Mouse (Mus musculus) midbrain, embryonic 12.5 days (tissue): Measurements from ENCODE around the gene Rcsd1. TPM values are rescaled to one million over a fixed set of nuclear protein-coding genes. Genes with fewer than 3 reads are reported as not detected.
A peak's percentile ranks its signal among the peaks of the same experiment; 100 is the strongest.

ENCODE experiments used
- ATAC-seq: fragments of 200-750 bp; cut with Nextera tagmentation; 2 replicates; pipeline ENCODE4 v1.8.0; 2017; ENCODE audit warnings: low read depth, moderate TSS enrichment, moderate library complexity; ENCODE audit not compliant: low FRiP score
- H3K27ac ChIP-seq: fragments of 300-500 bp; sonication (generic); replicated peaks from 2 replicates; pipeline ENCODE4 v1.5.1; 2016; ENCODE audit warnings: mild to moderate bottlenecking
- H3K27me3 ChIP-seq: fragments of 300-500 bp; sonication (generic); 2 replicates; pipeline ENCODE4 v1.6.1; 2016; ENCODE audit warnings: mild to moderate bottlenecking
- H3K36me3 ChIP-seq: fragments of 300-500 bp; sonication (generic); 2 replicates; pipeline ENCODE4 v1.6.1; 2016
- H3K4me1 ChIP-seq: fragments of 300-500 bp; sonication (generic); 2 replicates; pipeline ENCODE4 v1.6.1; 2016
- H3K4me2 ChIP-seq: fragments of 300-500 bp; sonication (generic); replicated peaks from 2 replicates; pipeline ENCODE4 v1.6.1; 2016; ENCODE audit warnings: mild to moderate bottlenecking, moderate library complexity
- H3K4me3 ChIP-seq: fragments of 300-500 bp; sonication (generic); 2 replicates; pipeline ENCODE4 v1.5.1; 2016; ENCODE audit warnings: mild to moderate bottlenecking
- H3K9ac ChIP-seq: fragments of 300-500 bp; sonication (generic); replicated peaks from 2 replicates; pipeline ENCODE4 v1.6.1; 2016; ENCODE audit warnings: mild to moderate bottlenecking, moderate library complexity
- H3K9me3 ChIP-seq: fragments of 300-500 bp; sonication (generic); 2 replicates; pipeline ENCODE4 v1.6.1; 2016; ENCODE audit warnings: mild to moderate bottlenecking
- WGBS: fragments of 180-500 bp; shearing (Covaris S2); methylation state at CpG from one replicate; pipeline ENCODE4 v1.1.7; 2016; 5-methylcytosine and 5-hydroxymethylcytosine counted together
- polyA plus RNA-seq: library from polyadenylated mRNA; unstranded; fragments of >200 nt; fragmentation: Nextera tagmentation; extraction: Ambion mirVana; gene quantifications from 2 replicates; pipeline ENCODE4 v1.2.1, GENCODE M21; 2016

Gene Rcsd1
- polyA plus RNA-seq, 1 experiment from 2014 or later = 13.2 TPM

DNA sequence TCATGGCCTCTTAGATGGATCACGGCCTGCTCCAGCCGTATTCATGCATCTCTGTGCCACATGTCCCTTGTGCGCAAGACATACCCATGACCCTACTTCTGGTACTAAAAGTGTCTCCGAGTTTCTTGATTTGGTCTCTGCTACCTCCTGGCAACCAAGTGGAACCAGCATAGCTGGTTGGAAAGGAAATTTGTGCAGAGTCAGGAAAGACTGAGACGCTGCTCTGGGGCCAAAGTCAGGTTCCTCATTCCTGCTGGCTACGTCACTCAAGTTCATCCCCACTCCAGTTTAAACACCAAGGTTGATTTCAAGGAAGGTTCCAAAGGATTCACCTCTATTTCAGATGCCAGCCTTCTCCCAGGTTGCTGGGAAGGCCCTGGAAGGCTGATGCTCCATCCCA lies 42.6 kb downstream of the Rcsd1 start:
- Histone ChIP-seq H3K4me2 (no peak overlapping the region), H3K4me3 (no peak overlapping the region), H3K9ac (no peak overlapping the region), H3K9me3 (no peaks in the 10 kb centered on the region), H3K4me1 (peaks cover 17% of the 10 kb centered on the region), H3K36me3 (no peaks in the 10 kb centered on the region), H3K27me3 (0 out of 2 replicates have a peak, but pooled peaks cover 3% of the 10 kb centered on the region), H3K27ac (no peak overlapping the region)
- ATAC-seq = no peak
- WGBS = 89% methylated on average over 6 of the region's 6 CpGs

DNA sequence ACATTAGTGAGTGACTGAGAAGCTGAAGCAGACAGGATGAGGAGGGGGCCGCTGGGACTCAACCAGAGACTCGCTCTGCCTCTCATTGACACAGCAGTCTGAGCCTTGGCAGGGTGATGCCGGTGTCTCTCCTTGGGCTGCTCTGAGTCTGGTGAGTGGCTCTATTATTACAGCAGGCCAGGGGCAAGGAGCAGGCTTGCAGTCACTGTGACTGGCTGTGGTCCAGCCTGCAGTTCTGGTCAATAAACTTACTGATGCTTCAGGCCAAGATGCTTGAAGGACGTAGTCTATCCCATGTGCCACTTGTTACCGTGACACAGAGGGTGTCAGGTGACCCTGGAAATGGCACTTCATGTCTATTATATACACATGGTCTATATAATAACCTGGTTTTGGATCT lies 43.8 kb downstream of the Rcsd1 start:
- 89% methylated on average over 5 of the region's 5 CpGs for WGBS
- Histone ChIP-seq H3K4me1 (peaks cover 17% of the 10 kb centered on the region), H3K9ac (no peak overlapping the region), H3K9me3 (no peaks in the 10 kb centered on the region), H3K36me3 (no peaks in the 10 kb centered on the region), H3K27ac (no peak overlapping the region), H3K4me2 (no peak overlapping the region), H3K4me3 (no peak overlapping the region), H3K27me3 (0 out of 2 replicates have a peak, but pooled peaks cover 10% of the 10 kb centered on the region)
- no peak for ATAC-seq

DNA sequence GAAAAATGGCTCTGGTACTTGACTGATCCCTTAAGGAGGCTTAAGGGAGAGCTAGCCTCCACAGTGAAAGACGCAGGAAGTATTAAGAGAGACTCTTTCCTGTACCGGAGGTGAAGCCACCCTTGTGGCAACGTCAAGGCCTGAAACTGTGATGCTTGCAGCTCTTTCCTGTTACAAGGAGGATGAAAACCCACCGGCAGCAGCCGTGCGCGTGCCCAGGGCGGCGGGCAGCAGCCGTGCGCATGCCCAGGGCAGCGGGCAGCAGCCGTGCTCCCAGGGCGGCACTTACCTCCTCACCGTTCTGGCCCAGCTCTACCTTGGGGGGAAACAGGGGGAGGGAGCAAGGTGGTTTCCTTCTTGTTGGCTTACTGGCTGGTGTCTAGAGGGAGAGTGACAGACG lies 46.3 kb downstream of the Rcsd1 start:
- no peak overlapping the region for H3K9ac ChIP-seq

DNA sequence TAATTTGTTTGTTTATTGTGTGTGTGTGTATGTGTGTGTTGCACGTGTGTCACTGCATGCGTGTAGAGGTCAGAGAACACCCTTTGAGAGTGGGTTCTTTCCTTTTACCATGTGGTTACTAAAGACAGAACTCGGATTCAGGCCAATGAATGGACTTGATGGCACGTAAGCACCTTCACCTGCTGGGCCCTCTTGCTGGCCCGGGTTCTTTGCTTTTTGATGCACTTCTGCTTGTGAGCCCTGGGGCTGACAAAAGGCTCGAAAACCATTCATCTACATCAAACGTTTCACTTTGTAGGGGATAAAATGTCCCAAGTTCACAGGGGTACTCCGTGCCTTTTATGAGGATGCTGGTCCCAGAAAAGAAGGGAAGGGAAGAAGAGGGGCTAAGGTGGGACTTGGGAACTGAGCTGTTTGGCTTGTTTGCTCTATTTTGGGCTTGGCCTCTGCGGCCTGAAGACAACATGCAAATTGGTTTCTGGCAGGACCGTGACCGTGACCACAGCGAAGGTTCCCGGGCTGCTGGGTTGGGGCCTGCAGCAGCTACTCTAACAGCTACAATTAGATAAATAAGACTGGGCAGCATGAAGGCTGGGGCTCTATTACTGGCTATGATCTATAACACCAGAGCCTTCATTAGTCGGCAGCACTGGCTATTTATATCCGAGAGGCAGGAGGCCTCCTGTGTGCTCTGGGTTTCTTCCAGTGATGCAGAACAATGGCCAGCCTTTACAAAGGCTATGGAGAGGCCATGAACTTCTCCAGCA lies 46.9 kb downstream of the Rcsd1 start:
- no peak overlapping the region for H3K4me3 ChIP-seq
- ATAC-seq = no peak
- 51% methylated on average over 15 of the region's 15 CpGs for WGBS
- H3K27me3 ChIP-seq = 0 out of 2 replicates have a peak, but pooled peaks cover 10% of the 10 kb centered on the region
- H3K27ac ChIP-seq = 0 out of 2 replicates have a peak overlapping the region, but pooled peaks have one; percentile 25
- H3K4me2 ChIP-seq = no peak overlapping the region
- H3K9me3 ChIP-seq = no peaks in the 10 kb centered on the region
- no peak overlapping the region for H3K9ac ChIP-seq
- peaks cover 14% of the 10 kb centered on the region for H3K4me1 ChIP-seq
- no peaks in the 10 kb centered on the region for H3K36me3 ChIP-seq

More for the DNA sequence above, 46.3 kb downstream of the Rcsd1 start:
- Histone ChIP-seq H3K36me3 (no peaks in the 10 kb centered on the region), H3K9me3 (no peaks in the 10 kb centered on the region), H3K4me2 (no peak overlapping the region), H3K4me1 (peaks cover 14% of the 10 kb centered on the region), H3K27me3 (0 out of 2 replicates have a peak, but pooled peaks cover 10% of the 10 kb centered on the region), H3K27ac (0 out of 2 replicates have a peak overlapping the region, but pooled peaks have one; percentile 25), H3K4me3 (no peak overlapping the region)
- ATAC-seq = no peak
- WGBS = 79% methylated on average over 16 of the region's 16 CpGs

DNA sequence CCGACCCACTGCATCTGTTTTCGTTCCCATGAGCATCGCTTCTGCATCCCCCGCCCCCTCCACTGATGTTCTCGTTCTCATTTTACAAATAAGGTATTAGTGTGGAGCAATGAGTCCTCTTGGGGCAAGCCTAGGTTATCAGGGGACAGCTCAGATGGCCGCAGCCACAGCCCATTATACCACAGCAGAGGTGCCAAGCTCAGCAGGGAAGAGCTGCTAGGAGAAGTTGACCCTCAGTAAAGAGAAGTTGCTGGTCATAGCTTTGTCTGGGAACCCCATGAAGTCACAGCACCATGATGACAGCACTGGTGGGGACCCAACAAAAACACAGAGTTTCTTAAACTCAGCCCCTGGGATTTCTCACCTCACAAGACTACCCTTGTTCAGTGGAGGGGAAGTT lies 47.8 kb downstream of the Rcsd1 start:
- Histone ChIP-seq H3K4me3 (no peak overlapping the region), H3K27ac (no peak overlapping the region), H3K9me3 (no peaks in the 10 kb centered on the region), H3K4me1 (peaks cover 14% of the 10 kb centered on the region), H3K27me3 (0 out of 2 replicates have a peak, but pooled peaks cover 10% of the 10 kb centered on the region), H3K9ac (no peak overlapping the region), H3K36me3 (no peaks in the 10 kb centered on the region), H3K4me2 (no peak overlapping the region)
- 85% methylated on average over 6 of the region's 6 CpGs for WGBS
- no peak for ATAC-seq

DNA sequence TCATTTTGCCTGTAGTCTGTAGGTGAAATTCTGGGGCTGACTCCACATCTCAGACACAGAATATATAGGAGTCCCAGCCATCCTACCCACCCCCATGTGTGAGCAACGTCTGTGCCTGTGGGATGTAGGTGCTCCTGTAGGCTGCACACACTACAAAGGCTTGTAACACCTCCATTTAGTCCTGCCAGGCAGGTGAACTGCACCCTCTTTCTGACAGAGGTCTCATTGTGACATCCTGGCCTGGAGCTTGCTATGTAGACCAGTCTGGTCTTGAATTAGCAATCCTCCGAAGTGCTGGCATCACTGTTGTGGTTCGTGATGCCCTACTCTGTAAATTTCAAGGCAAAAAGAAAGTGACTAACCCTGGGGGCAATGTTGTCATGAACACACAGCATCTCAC lies 48.4 kb downstream of the Rcsd1 start:
- Histone ChIP-seq H3K9me3 (no peaks in the 10 kb centered on the region), H3K4me1 (peaks cover 14% of the 10 kb centered on the region), H3K4me2 (no peak overlapping the region), H3K4me3 (no peak overlapping the region), H3K9ac (no peak overlapping the region), H3K36me3 (no peaks in the 10 kb centered on the region), H3K27ac (no peak overlapping the region), H3K27me3 (0 out of 2 replicates have a peak, but pooled peaks cover 10% of the 10 kb centered on the region)
- WGBS = 52% methylated on average over 3 of the region's 3 CpGs
- ATAC-seq = no peak

DNA sequence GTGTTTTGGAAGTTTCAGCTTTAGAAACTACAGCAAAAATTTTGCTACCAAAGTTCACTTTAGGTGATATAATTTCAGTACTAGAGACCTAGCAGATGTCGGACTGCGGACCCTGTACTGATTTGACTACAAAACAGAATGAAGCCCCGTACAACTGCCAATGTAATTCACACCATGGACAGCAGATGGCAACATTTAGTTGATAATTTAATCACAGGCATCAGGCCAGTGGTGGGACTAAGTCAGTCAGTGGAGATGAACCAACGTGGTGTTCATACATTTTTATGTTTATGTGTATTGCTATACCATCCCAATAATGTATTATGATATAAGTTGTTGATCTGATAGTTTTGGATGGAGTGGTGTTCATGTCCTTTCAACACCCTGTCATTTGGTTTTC lies 48.8 kb downstream of the Rcsd1 start:
- no peaks in the 10 kb centered on the region for H3K36me3 ChIP-seq
- H3K4me3 ChIP-seq = no peak overlapping the region
- 20% methylated on average over 4 of the region's 4 CpGs for WGBS
- H3K27ac ChIP-seq = no peak overlapping the region
- ATAC-seq = peak; percentile 38
- H3K4me1 ChIP-seq = peaks cover 14% of the 10 kb centered on the region
- no peak overlapping the region for H3K9ac ChIP-seq
- H3K4me2 ChIP-seq = no peak overlapping the region
- H3K27me3 ChIP-seq = 0 out of 2 replicates have a peak, but pooled peaks cover 10% of the 10 kb centered on the region
- no peaks in the 10 kb centered on the region for H3K9me3 ChIP-seq

DNA sequence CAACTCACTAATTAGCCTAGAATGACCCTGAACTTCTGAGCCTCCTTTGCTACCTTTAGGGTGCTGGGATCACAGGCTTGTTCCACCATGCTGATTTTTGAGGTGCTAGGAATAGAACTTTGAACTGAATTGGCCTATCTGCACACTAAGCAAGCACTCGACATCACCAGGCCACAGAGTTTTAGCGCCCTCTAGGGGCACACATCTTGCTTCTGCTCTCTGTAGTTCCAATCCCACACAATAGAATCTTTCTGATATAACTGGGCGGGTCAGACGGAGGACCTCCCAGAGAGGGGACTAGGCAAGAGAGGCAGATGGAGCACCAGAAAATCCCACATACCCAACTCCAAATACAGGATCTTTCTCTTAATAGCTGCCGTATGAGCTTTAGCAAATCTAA lies 51.0 kb downstream of the Rcsd1 start:
- Histone ChIP-seq H3K9me3 (no peaks in the 10 kb centered on the region), H3K27ac (no peak overlapping the region), H3K36me3 (no peaks in the 10 kb centered on the region), H3K4me2 (no peak overlapping the region), H3K9ac (no peak overlapping the region), H3K4me3 (no peak overlapping the region), H3K4me1 (peaks cover 12% of the 10 kb centered on the region), H3K27me3 (0 out of 2 replicates have a peak, but pooled peaks cover 10% of the 10 kb centered on the region)
- ATAC-seq = 0 out of 2 replicates have a peak, but pooled peaks have one; percentile 57
- 33% methylated on average over 5 of the region's 5 CpGs for WGBS

DNA sequence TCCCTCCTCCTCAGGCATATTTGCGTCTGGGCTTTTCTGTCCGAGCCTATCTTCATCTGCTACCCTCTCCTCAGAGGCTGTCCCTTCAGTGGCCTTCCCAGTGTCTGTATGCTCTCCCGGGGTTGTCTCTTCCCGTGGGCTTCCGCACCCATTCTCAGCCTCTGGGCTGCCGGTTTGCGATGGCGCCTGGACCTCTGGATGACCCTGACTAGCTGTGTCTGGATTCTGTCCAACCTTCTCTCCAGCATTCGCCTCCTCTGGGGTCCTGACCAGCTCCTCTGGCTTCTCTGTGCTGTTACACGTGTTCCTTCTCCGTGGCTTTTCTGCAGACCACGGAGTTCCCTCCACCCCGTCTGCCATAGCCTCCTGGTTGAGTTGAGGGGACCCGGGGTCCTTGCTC lies 54.1 kb downstream of the Rcsd1 start:
- H3K27me3 ChIP-seq = no peaks in the 10 kb centered on the region
- 94% methylated on average over 14 of the region's 14 CpGs for WGBS
- H3K9me3 ChIP-seq = no peaks in the 10 kb centered on the region
- ATAC-seq = no peak
- no peak overlapping the region for H3K4me2 ChIP-seq
- H3K27ac ChIP-seq = no peak overlapping the region
- H3K36me3 ChIP-seq = no peaks in the 10 kb centered on the region
- H3K4me1 ChIP-seq = no peaks in the 10 kb centered on the region
- H3K4me3 ChIP-seq = no peak overlapping the region
- H3K9ac ChIP-seq = no peak overlapping the region

DNA sequence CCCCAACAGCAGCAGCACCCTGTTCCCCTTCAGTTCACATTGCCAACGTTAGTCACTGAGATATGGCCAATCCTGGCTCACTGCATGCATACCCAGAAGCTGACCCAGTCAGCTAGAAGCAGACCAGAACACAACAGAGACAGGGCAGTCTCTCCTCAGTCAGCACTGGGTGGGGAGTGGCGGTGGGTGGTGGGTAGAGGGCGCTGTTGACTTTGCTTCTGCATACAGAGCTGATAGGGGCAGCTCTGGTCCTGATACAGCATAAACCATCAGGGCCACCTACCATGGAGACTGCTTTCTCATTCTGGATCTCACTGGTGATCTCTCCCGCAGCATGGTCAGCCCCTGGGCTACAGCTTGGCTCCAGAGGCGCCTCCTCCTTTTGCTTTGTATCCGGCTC lies 54.5 kb downstream of the Rcsd1 start:
- WGBS = 66% methylated on average over 6 of the region's 6 CpGs
- no peak overlapping the region for H3K4me3 ChIP-seq
- H3K4me1 ChIP-seq = no peaks in the 10 kb centered on the region
- ATAC-seq = no peak
- H3K9me3 ChIP-seq = no peaks in the 10 kb centered on the region
- no peak overlapping the region for H3K4me2 ChIP-seq
- H3K36me3 ChIP-seq = no peaks in the 10 kb centered on the region
- H3K27me3 ChIP-seq = no peaks in the 10 kb centered on the region
- no peak overlapping the region for H3K9ac ChIP-seq
- no peak overlapping the region for H3K27ac ChIP-seq

DNA sequence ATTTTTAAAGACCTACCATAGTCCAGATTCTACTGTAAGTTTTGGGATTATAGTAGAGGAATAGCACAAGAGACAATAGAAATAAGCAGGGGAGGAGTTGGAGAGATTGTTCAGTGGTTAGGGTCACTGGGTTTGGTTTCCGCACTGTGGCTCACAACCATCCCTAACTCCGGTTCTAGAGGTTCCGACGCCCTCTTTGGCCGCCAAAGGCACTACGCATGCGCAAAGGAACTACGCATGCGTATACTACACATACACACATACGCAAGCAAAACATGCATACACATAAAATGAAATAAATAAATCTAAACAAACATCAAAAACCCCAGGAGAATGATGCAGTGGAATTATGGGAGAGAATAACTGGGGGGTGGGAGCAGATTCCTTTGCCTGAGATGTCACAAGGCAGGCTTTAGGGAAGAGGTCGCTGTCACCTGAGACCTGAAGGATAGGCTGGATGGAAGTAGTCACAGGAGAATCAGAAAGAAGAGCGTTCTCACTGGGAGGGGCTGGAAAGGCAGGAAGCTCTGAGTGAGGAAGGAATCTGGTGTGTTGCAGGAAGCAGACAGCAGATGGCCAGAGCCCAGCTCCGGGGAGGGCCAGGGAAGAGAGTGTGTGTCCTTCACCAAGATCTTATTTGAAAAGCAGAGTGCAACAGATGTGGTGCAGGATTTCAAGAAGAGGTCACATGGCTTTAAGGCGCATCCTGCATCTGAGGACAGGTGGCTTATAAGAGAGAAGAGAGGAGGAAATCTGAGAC lies 56.3 kb downstream of the Rcsd1 start:
- 92% methylated on average over 14 of the region's 14 CpGs for WGBS
- no peak for ATAC-seq

DNA sequence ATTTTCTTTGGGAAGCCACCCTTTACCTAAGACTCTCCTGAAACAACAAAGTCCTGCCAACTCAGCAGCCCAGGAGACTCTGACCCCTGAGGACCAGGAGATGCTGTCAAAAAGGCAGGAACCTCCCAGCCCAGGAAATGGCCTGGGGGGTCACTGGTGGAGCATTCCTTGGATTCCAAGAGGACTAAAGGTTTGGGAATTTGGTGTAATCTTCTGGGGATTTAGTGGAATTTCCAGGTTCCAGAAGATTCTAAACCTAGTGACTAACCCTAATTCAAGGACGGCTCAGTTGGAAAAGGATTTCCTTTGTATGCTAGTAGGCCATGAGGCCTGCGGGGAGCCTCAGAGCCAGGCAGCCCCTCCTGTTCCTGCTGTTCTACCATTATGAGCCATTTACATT lies 57.0 kb downstream of the Rcsd1 start:
- no peak for ATAC-seq
- no peaks in the 10 kb centered on the region for H3K4me1 ChIP-seq
- no peak overlapping the region for H3K4me2 ChIP-seq
- H3K27me3 ChIP-seq = no peaks in the 10 kb centered on the region
- 70% methylated on average over 2 of the region's 2 CpGs for WGBS
- no peaks in the 10 kb centered on the region for H3K36me3 ChIP-seq
- H3K9me3 ChIP-seq = no peaks in the 10 kb centered on the region
- no peak overlapping the region for H3K27ac ChIP-seq
- H3K4me3 ChIP-seq = no peak overlapping the region
- H3K9ac ChIP-seq = no peak overlapping the region

More for the DNA sequence above, 56.3 kb downstream of the Rcsd1 start:
- Histone ChIP-seq H3K9me3 (no peaks in the 10 kb centered on the region), H3K9ac (no peak overlapping the region), H3K4me2 (no peak overlapping the region), H3K27ac (no peak overlapping the region), H3K4me1 (no peaks in the 10 kb centered on the region), H3K27me3 (no peaks in the 10 kb centered on the region), H3K4me3 (no peak overlapping the region), H3K36me3 (no peaks in the 10 kb centered on the region)
